Mouse (Mus musculus) heart, embryonic 14.5 days (tissue): ENCODE measurements around the gene Clint1. TPM values are rescaled to one million over a fixed set of nuclear protein-coding genes. Genes with fewer than 3 reads are reported as not detected.
"Not testable (repeated sequence)": the region's sequence is repeated elsewhere in the genome, so short reads cannot be mapped to it uniquely, and the experiment has no call there.

ENCODE experiments used
- ATAC-seq: fragments of 200-750 bp; cut with Nextera tagmentation; 2 replicates; pipeline ENCODE4 v1.8.0; 2017; ENCODE audit warnings: low read depth, moderate TSS enrichment; ENCODE audit not compliant: insufficient number of reproducible peaks, insufficient read depth, low FRiP score
- H3K27ac ChIP-seq, 2 experiments: fragments of 200-500 bp in 1 of 2; fragments of 300-500 bp in 1 of 2; sonication (generic) in 1 of 2; replicated peaks in 1 of 2; 2 replicates each; pipeline ENCODE4 v1.5.1; 2012 to 2014; ENCODE audit warnings: low read depth in 2 of 2, low read length in 2 of 2, control low read depth in 1 of 2, mild to moderate bottlenecking in 1 of 2, mixed read lengths in 1 of 2; ENCODE audit not compliant: control insufficient read depth in 1 of 2, insufficient read depth in 1 of 2
- H3K27me3 ChIP-seq: fragments of 300-500 bp; sonication (generic); 2 replicates; pipeline ENCODE4 v1.6.1; 2014; ENCODE audit warnings: mild to moderate bottlenecking, low read length, control low read depth; ENCODE audit not compliant: control insufficient read depth, insufficient read depth
- H3K36me3 ChIP-seq: fragments of 300-500 bp; sonication (generic); 2 replicates; pipeline ENCODE4 v1.6.1; 2014; ENCODE audit warnings: mild to moderate bottlenecking, control low read depth, low read length, mixed read lengths; ENCODE audit not compliant: control insufficient read depth, insufficient read depth
- H3K4me1 ChIP-seq, 2 experiments: fragments of 200-500 bp in 1 of 2; fragments of 300-500 bp in 1 of 2; sonication (generic) in 1 of 2; 2 replicates each; pipeline ENCODE4 v1.6.1; 2012 to 2014; ENCODE audit warnings: low read length in 2 of 2, control low read depth in 1 of 2, mixed read lengths in 1 of 2; ENCODE audit not compliant: control insufficient read depth in 2 of 2, insufficient read depth in 2 of 2
- H3K4me2 ChIP-seq: fragments of 300-500 bp; sonication (generic); 2 replicates; pipeline ENCODE4 v1.6.1; 2014; ENCODE audit warnings: mild to moderate bottlenecking, low read length
- H3K4me3 ChIP-seq, 2 experiments: fragments of 200-500 bp in 1 of 2; fragments of 300-500 bp in 1 of 2; sonication (generic) in 1 of 2; 2 replicates each; pipeline ENCODE4 v1.5.1; 2012 to 2014; ENCODE audit warnings: low read length in 2 of 2, mild to moderate bottlenecking in 2 of 2, control low read depth in 1 of 2, low read depth in 1 of 2, moderate library complexity in 1 of 2; ENCODE audit not compliant: control insufficient read depth in 1 of 2, insufficient read depth in 1 of 2
- H3K9ac ChIP-seq: fragments of 300-500 bp; sonication (generic); 2 replicates; pipeline ENCODE4 v1.6.1; 2014; ENCODE audit warnings: mild to moderate bottlenecking, low read length
- H3K9me3 ChIP-seq: fragments of 300-500 bp; sonication (generic); 2 replicates; pipeline ENCODE4 v1.6.1; 2016; ENCODE audit warnings: low read length, control low read depth; ENCODE audit not compliant: control insufficient read depth
- WGBS: fragments of 180-500 bp; shearing (Covaris S2); extraction: QIAGEN DNeasy Blood & Tissue Kit; methylation state at CpG from one replicate; pipeline ENCODE4 v1.1.7; 2014; 5-methylcytosine and 5-hydroxymethylcytosine counted together
- polyA plus RNA-seq: library from polyadenylated mRNA; unstranded; fragments of >200 nt; fragmentation: Nextera tagmentation; extraction: Ambion mirVana; gene quantifications from 2 replicates; pipeline ENCODE4 v1.2.1, GENCODE M21; 2014

The Clint1 gene
- polyA plus RNA-seq, 1 experiment from 2014 or later = 48.7 TPM

GRCm38 (mm10) chr11:45866534-45866933 is 14.7 kb downstream of the Clint1 start:
- ATAC-seq = no peak
- Histone ChIP-seq H3K27ac (no peak overlapping the region), H3K4me2 (no peak overlapping the region), H3K9ac (no peak overlapping the region), H3K4me1 (peaks cover 2 to 3% of the 10 kb centered on the region in 2 experiments; a peak in 1 of 4 replicates), H3K9me3 (no peaks in the 10 kb centered on the region), H3K4me3 (no peak overlapping the region), H3K36me3 (peaks cover 4% of the 10 kb centered on the region), H3K27me3 (no peaks in the 10 kb centered on the region)
- 79% methylated on average over 4 of the region's 4 CpGs for WGBS

GRCm38 (mm10) chr11:45873666-45874065 is 21.8 kb downstream of the Clint1 start:
- H3K27ac ChIP-seq = no peak overlapping the region
- H3K4me1 ChIP-seq = peaks cover 2 to 8% of the 10 kb centered on the region in 2 experiments; a peak in 3 of 4 replicates
- no peak overlapping the region for H3K4me2 ChIP-seq
- ATAC-seq = no peak
- 86% methylated on average over 1 of the region's 1 CpGs for WGBS
- H3K36me3 ChIP-seq = no peaks in the 10 kb centered on the region; the same call in 1 of the 2 replicates
- H3K4me3 ChIP-seq = no peak overlapping the region
- no peaks in the 10 kb centered on the region for H3K27me3 ChIP-seq
- H3K9ac ChIP-seq = no peak overlapping the region
- no peaks in the 10 kb centered on the region for H3K9me3 ChIP-seq

- no peak overlapping the region for H3K9ac ChIP-seq
- H3K9me3 ChIP-seq = no peaks in the 10 kb centered on the region
- no peak for ATAC-seq
- WGBS = 94% methylated on average over 6 of the region's 6 CpGs
- no peak overlapping the region for H3K27ac ChIP-seq
- no peak overlapping the region for H3K4me3 ChIP-seq
- H3K27me3 ChIP-seq = no peaks in the 10 kb centered on the region
- H3K4me2 ChIP-seq = no peak overlapping the region
- peaks cover 2 to 10% of the 10 kb centered on the region in 2 experiments; a peak in 3 of 4 replicates for H3K4me1 ChIP-seq
- H3K36me3 ChIP-seq = no peaks in the 10 kb centered on the region; the same call in 1 of the 2 replicates
Measured at GRCm38 (mm10) chr11:45874251-45874650, 22.4 kb downstream of the Clint1 start.

- no peaks in the 10 kb centered on the region for H3K9me3 ChIP-seq
- ATAC-seq = no peak
- 92% methylated on average over 7 of the region's 7 CpGs for WGBS
Measured at GRCm38 (mm10) chr11:45875351-45875935, 23.6 kb downstream of the Clint1 start.

GRCm38 (mm10) chr11:45876036-45876435 is 24.2 kb downstream of the Clint1 start:
- ATAC-seq = no peak
- H3K4me3 ChIP-seq = no peak overlapping the region
- H3K4me2 ChIP-seq = no peak overlapping the region
- H3K4me1 ChIP-seq = peaks cover 6 to 23% of the 10 kb centered on the region in 2 experiments
- H3K27me3 ChIP-seq = no peaks in the 10 kb centered on the region
- no peaks in the 10 kb centered on the region for H3K36me3 ChIP-seq
- no peak overlapping the region for H3K27ac ChIP-seq
- H3K9ac ChIP-seq = no peak overlapping the region
- 70% methylated on average over 2 of the region's 2 CpGs for WGBS
- H3K9me3 ChIP-seq = no peaks in the 10 kb centered on the region

More at GRCm38 (mm10) chr11:45875351-45875935, 23.6 kb downstream of the Clint1 start:
- Histone ChIP-seq H3K4me3 (no peak overlapping the region), H3K36me3 (no peaks in the 10 kb centered on the region), H3K27me3 (no peaks in the 10 kb centered on the region), H3K4me1 (peaks cover 4 to 19% of the 10 kb centered on the region in 2 experiments), H3K9ac (no peak overlapping the region), H3K27ac (no peak overlapping the region), H3K4me2 (no peak overlapping the region)

GRCm38 (mm10) chr11:45879366-45879765 is 27.5 kb downstream of the Clint1 start:
- ATAC-seq = not testable (repeated sequence)

GRCm38 (mm10) chr11:45881026-45881682 is 29.3 kb downstream of the Clint1 start:
- no peak overlapping the region for H3K4me2 ChIP-seq
- ATAC-seq = no peak

More at GRCm38 (mm10) chr11:45879366-45879765, 27.5 kb downstream of the Clint1 start:
- not testable (repeated sequence) for H3K27me3 ChIP-seq, H3K27ac ChIP-seq, H3K9ac ChIP-seq, H3K4me2 ChIP-seq, H3K4me3 ChIP-seq, H3K36me3 ChIP-seq, H3K9me3 ChIP-seq
- WGBS = 28% methylated on average over 4 of the region's 4 CpGs
- H3K4me1 ChIP-seq = peaks cover 12 to 42% of the 10 kb centered on the region in 2 experiments

More at GRCm38 (mm10) chr11:45881026-45881682, 29.3 kb downstream of the Clint1 start:
- no peak overlapping the region for H3K9ac ChIP-seq
- 62% methylated on average over 6 of the region's 6 CpGs for WGBS
- no peaks in the 10 kb centered on the region for H3K9me3 ChIP-seq
- no peak overlapping the region for H3K4me3 ChIP-seq
- peaks cover 12 to 42% of the 10 kb centered on the region in 2 experiments for H3K4me1 ChIP-seq
- peak overlapping the region in 1 of 2 experiments; percentile 15; a peak in 2 of 4 replicates for H3K27ac ChIP-seq
- peaks cover 19% of the 10 kb centered on the region for H3K36me3 ChIP-seq
- H3K27me3 ChIP-seq = no peaks in the 10 kb centered on the region
